Mouse (Mus musculus): ENCODE measurements around the gene Tshz2. TPM values are rescaled to one million over a fixed set of nuclear protein-coding genes. Genes with fewer than 3 reads are reported as not detected.
A peak's percentile ranks its signal among the peaks of the same experiment; 100 is the strongest.

The Tshz2 gene
- total RNA-seq, 2 experiments from 2014 or later: not detected

- no peak for ATAC-seq (replicated peaks; ENCODE audit: low FRiP score, low TSS enrichment, poor library complexity, severe bottlenecking)
Measured at GRCm38 (mm10) chr2:170106000-170106399, 473.2 kb downstream of the Tshz2 start.

GRCm38 (mm10) chr2:170107791-170108190 is 475.0 kb downstream of the Tshz2 start:
- ATAC-seq (replicated peaks; ENCODE audit: low FRiP score, low TSS enrichment, poor library complexity, severe bottlenecking): no peak

DNA sequence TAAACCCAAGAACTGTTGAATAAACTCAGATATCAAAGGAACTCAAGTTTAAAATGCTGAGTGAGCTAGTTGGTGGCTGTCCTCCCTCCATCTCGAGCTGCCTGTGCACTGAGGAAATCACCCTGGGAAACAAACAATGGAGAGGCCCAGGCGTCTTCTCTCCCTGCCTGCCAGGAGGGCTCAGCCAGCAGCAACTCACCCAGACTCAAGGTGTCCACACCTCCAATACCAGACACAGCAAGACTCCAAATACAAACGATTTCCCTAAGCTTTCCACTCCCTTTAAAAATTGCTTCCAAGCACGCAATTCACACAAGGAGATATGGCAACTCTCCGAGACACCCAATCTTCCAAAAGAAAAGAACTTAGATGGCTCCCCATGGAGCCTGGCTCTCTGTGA is 476.7 kb downstream of the Tshz2 start:
- ATAC-seq (replicated peaks; ENCODE audit: low FRiP score, low TSS enrichment, poor library complexity, severe bottlenecking): no peak

- ATAC-seq (replicated peaks; ENCODE audit: low FRiP score, low TSS enrichment, poor library complexity, severe bottlenecking): no peak
Measured at GRCm38 (mm10) chr2:170110306-170110705, 477.5 kb downstream of the Tshz2 start.

- ATAC-seq (replicated peaks; ENCODE audit: low FRiP score, low TSS enrichment, poor library complexity, severe bottlenecking): peak; percentile 62
Measured at GRCm38 (mm10) chr2:170116704-170117281, 484.0 kb downstream of the Tshz2 start.

DNA sequence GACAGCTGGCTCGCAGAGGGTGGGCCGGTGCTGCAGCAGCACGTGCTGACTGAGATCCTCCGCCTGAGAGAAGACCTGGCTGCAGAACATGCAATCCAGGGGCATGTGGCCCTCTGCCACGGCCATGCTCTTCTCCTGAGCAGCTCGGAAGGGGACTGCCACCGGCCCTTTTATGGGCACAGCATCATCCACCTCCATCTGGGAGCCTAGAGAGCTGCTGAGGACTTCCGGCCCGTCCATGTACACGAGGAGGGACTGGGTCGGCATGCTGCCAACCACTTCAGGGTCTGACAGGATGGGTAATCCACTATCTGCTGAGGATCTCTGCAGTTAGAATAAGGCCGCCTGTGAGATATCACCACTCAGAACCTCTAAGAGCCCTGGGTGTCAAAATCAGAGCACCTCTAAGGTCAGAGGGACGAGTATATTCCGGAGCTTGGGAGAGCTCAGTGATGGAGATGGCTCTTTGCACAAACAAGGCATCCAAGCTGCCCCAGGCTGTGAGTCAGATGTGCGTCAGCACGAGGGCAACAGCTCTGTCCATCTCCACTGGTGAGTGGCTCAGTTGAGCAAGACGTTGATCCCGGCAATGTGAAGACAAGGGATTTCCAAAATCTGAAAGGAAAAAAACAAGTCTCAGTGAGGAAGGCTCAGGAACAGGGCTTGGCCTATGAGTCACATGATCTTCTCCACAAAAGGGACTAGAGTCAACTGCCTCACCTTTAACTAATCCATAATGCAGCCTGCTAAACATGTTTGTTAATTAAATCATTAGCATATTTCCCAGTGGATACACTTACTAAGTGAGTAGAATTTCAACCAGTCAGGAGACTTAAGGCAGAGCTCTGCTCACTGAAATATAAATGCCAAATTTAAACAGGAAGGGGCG is 487.6 kb downstream of the Tshz2 start:
- no peak for ATAC-seq (replicated peaks; ENCODE audit: low FRiP score, low TSS enrichment, poor library complexity, severe bottlenecking)

Other genes with a start within 250 kb of the Tshz2 start
- gene Gm11011, start 45.3 kb upstream of the Tshz2 start, total RNA-seq (2014; fragmentation: Nextera tagmentation): not detected in 2 replicates
- not detected in 2 replicates for gene Gm11011, start 45.3 kb upstream of the Tshz2 start, total RNA-seq (2017)

Measured in megakaryocyte-erythroid progenitor cell, adult 5-6 weeks (primary cell).